Mouse (Mus musculus) embryonic facial prominence, embryonic 14.5 days (tissue): ENCODE data around the gene Scn5a. TPM values are rescaled to one million over a fixed set of nuclear protein-coding genes. Genes with fewer than 3 reads are reported as not detected.
A peak's percentile ranks its signal among the peaks of the same experiment; 100 is the strongest.

ENCODE experiments used
- ATAC-seq: fragments of 200-750 bp; cut with Nextera tagmentation; 2 replicates; pipeline ENCODE4 v1.8.0; 2017; ENCODE audit warnings: low read depth, moderate number of reproducible peaks, moderate TSS enrichment
- DNase-seq: peaks from one replicate; pipeline ENCODE4 v3.0.0-alpha.2; 2015; ENCODE audit warnings: low spot score
- H3K27ac ChIP-seq: fragments of 300-500 bp; sonication (generic); replicated peaks from 2 replicates; pipeline ENCODE4 v1.5.1; 2014; ENCODE audit warnings: low read depth, mild to moderate bottlenecking, low read length, moderate library complexity
- H3K27me3 ChIP-seq: fragments of 300-500 bp; sonication (generic); replicated peaks from 2 replicates; pipeline ENCODE4 v1.6.1; 2014; ENCODE audit warnings: low read length; ENCODE audit not compliant: control insufficient read depth, insufficient read depth
- H3K36me3 ChIP-seq: fragments of 300-500 bp; sonication (generic); 2 replicates; pipeline ENCODE4 v1.6.1; 2014; ENCODE audit warnings: low read length, mixed read lengths; ENCODE audit not compliant: control insufficient read depth, insufficient read depth
- H3K4me1 ChIP-seq: fragments of 300-500 bp; sonication (generic); 2 replicates; pipeline ENCODE4 v1.6.1; 2014; ENCODE audit warnings: antibody characterized with exemption, low read length; ENCODE audit not compliant: control insufficient read depth, insufficient read depth
- H3K4me2 ChIP-seq: fragments of 300-500 bp; sonication (generic); 2 replicates; pipeline ENCODE4 v1.6.1; 2014; ENCODE audit warnings: low read depth, mild to moderate bottlenecking, low read length, moderate library complexity, mixed read lengths
- H3K4me3 ChIP-seq: fragments of 300-500 bp; sonication (generic); 2 replicates; pipeline ENCODE4 v1.5.1; 2014; ENCODE audit warnings: low read depth, mild to moderate bottlenecking, low read length
- H3K9ac ChIP-seq: fragments of 300-500 bp; sonication (generic); 2 replicates; pipeline ENCODE4 v1.6.1; 2014; ENCODE audit warnings: low read depth, mild to moderate bottlenecking, low read length, moderate library complexity, mixed read lengths
- H3K9me3 ChIP-seq: fragments of 300-500 bp; sonication (generic); 2 replicates; pipeline ENCODE4 v1.6.1; 2016; ENCODE audit warnings: low read length; ENCODE audit not compliant: control insufficient read depth
- WGBS: fragments of 180-500 bp; shearing (Covaris S2); extraction: QIAGEN DNeasy Blood & Tissue Kit; methylation state at CpG from one replicate; pipeline ENCODE4 v1.1.7; 2014; 5-methylcytosine and 5-hydroxymethylcytosine counted together
- polyA plus RNA-seq: library from polyadenylated mRNA; unstranded; fragments of >200 nt; fragmentation: Nextera tagmentation; extraction: Ambion mirVana; gene quantifications from 2 replicates; pipeline ENCODE4 v1.2.1, GENCODE M21; 2014

The Scn5a gene
- polyA plus RNA-seq, 1 experiment from 2014 or later: 0.67 TPM

- 80% methylated on average over 9 of the region's 9 CpGs for WGBS
- H3K4me2 ChIP-seq: no peak overlapping the region
- ATAC-seq: no peak
These were observed 105.1 kb downstream of the Scn5a start for GRCm38 (mm10) chr9:119473608-119474164.

GRCm38 (mm10) chr9:119473011-119473410, 105.8 kb downstream of the Scn5a start:
- H3K4me2 ChIP-seq: no peak overlapping the region
- H3K36me3 ChIP-seq: no peaks in the 10 kb centered on the region
- H3K4me1 ChIP-seq: no peaks in the 10 kb centered on the region
- ATAC-seq (no peak), DNase-seq (no peak)
- no peak overlapping the region for H3K27ac ChIP-seq
- no peaks in the 10 kb centered on the region for H3K27me3 ChIP-seq
- H3K9ac ChIP-seq: no peak overlapping the region
- H3K4me3 ChIP-seq: no peak overlapping the region
- WGBS: 75% methylated on average over 1 of the region's 1 CpGs
- H3K9me3 ChIP-seq: no peaks in the 10 kb centered on the region

More at GRCm38 (mm10) chr9:119473608-119474164, 105.1 kb downstream of the Scn5a start:
- Histone ChIP-seq H3K9me3 (no peaks in the 10 kb centered on the region), H3K27me3 (no peaks in the 10 kb centered on the region), H3K4me1 (no peaks in the 10 kb centered on the region), H3K9ac (no peak overlapping the region), H3K36me3 (no peaks in the 10 kb centered on the region), H3K4me3 (no peak overlapping the region), H3K27ac (no peak overlapping the region)
- no peak for DNase-seq

- 69% methylated on average over 11 of the region's 11 CpGs for WGBS
- ATAC-seq (no peak), DNase-seq (no peak)
- no peak overlapping the region for H3K27ac ChIP-seq
- H3K4me2 ChIP-seq: no peak overlapping the region
- H3K9me3 ChIP-seq: no peaks in the 10 kb centered on the region
- no peaks in the 10 kb centered on the region for H3K4me1 ChIP-seq
- H3K36me3 ChIP-seq: peaks cover 2% of the 10 kb centered on the region; the same call in 1 of the 2 replicates
- no peaks in the 10 kb centered on the region for H3K27me3 ChIP-seq
- H3K9ac ChIP-seq: no peak overlapping the region
- no peak overlapping the region for H3K4me3 ChIP-seq
These were observed 106.4 kb downstream of the Scn5a start for GRCm38 (mm10) chr9:119472412-119472918.

GRCm38 (mm10) chr9:119469691-119470353, 109.0 kb downstream of the Scn5a start:
- DNase-seq: no peak
- 75% methylated on average over 8 of the region's 8 CpGs for WGBS

GRCm38 (mm10) chr9:119465595-119465994, 113.2 kb downstream of the Scn5a start:
- peak; percentile 78 for DNase-seq
- ATAC-seq: peak; percentile 82
- Histone ChIP-seq H3K9ac (no peak overlapping the region), H3K4me3 (no peak overlapping the region), H3K4me1 (no peaks in the 10 kb centered on the region), H3K27ac (no peak overlapping the region), H3K4me2 (no peak overlapping the region), H3K36me3 (peaks cover 56% of the 10 kb centered on the region), H3K27me3 (no peaks in the 10 kb centered on the region), H3K9me3 (no peaks in the 10 kb centered on the region)
- WGBS: 72% methylated on average over 7 of the region's 7 CpGs

More at GRCm38 (mm10) chr9:119469691-119470353, 109.0 kb downstream of the Scn5a start:
- Histone ChIP-seq H3K9ac (no peak overlapping the region), H3K4me2 (no peak overlapping the region), H3K9me3 (no peaks in the 10 kb centered on the region), H3K27ac (no peak overlapping the region), H3K27me3 (no peaks in the 10 kb centered on the region), H3K4me3 (no peak overlapping the region), H3K4me1 (no peaks in the 10 kb centered on the region), H3K36me3 (peaks cover 25% of the 10 kb centered on the region)
- no peak for ATAC-seq

GRCm38 (mm10) chr9:119465056-119465455, 113.8 kb downstream of the Scn5a start:
- H3K36me3 ChIP-seq: peaks cover 56% of the 10 kb centered on the region
- ATAC-seq: no peak

GRCm38 (mm10) chr9:119460410-119460809, 118.4 kb downstream of the Scn5a start:
- Histone ChIP-seq H3K27me3 (no peaks in the 10 kb centered on the region), H3K4me2 (no peak overlapping the region), H3K9ac (no peak overlapping the region), H3K9me3 (no peaks in the 10 kb centered on the region), H3K4me1 (no peaks in the 10 kb centered on the region), H3K36me3 (peaks cover 58% of the 10 kb centered on the region), H3K27ac (no peak overlapping the region), H3K4me3 (no peak overlapping the region)
- ATAC-seq (peak; percentile 61; the same call in 1 of the 2 replicates), DNase-seq (peak; percentile 76)
- WGBS: 40% methylated on average over 8 of the region's 8 CpGs

More at GRCm38 (mm10) chr9:119465056-119465455, 113.8 kb downstream of the Scn5a start:
- H3K9ac ChIP-seq: no peak overlapping the region
- WGBS: 97% methylated on average over 6 of the region's 6 CpGs
- H3K9me3 ChIP-seq: no peaks in the 10 kb centered on the region
- no peak for DNase-seq
- H3K27me3 ChIP-seq: no peaks in the 10 kb centered on the region
- no peak overlapping the region for H3K27ac ChIP-seq
- no peak overlapping the region for H3K4me3 ChIP-seq
- H3K4me1 ChIP-seq: no peaks in the 10 kb centered on the region
- no peak overlapping the region for H3K4me2 ChIP-seq

GRCm38 (mm10) chr9:119457122-119457521, 121.7 kb downstream of the Scn5a start:
- peaks cover 38% of the 10 kb centered on the region for H3K36me3 ChIP-seq
- ATAC-seq (no peak), DNase-seq (no peak)
- H3K9ac ChIP-seq: no peak overlapping the region
- no peak overlapping the region for H3K4me2 ChIP-seq
- no peaks in the 10 kb centered on the region for H3K4me1 ChIP-seq
- H3K27me3 ChIP-seq: no peaks in the 10 kb centered on the region
- H3K9me3 ChIP-seq: no peaks in the 10 kb centered on the region
- 88% methylated on average over 14 of the region's 14 CpGs for WGBS
- no peak overlapping the region for H3K4me3 ChIP-seq
- no peak overlapping the region for H3K27ac ChIP-seq
